Mouse (Mus musculus): ENCODE data around the gene Slc7a15.
A peak's percentile ranks its signal among the peaks of the same experiment; 100 is the strongest.
"Not testable (repeated sequence)": the region's sequence is repeated elsewhere in the genome, so short reads cannot be mapped to it uniquely, and the experiment has no call there.

The Slc7a15 gene

DNA sequence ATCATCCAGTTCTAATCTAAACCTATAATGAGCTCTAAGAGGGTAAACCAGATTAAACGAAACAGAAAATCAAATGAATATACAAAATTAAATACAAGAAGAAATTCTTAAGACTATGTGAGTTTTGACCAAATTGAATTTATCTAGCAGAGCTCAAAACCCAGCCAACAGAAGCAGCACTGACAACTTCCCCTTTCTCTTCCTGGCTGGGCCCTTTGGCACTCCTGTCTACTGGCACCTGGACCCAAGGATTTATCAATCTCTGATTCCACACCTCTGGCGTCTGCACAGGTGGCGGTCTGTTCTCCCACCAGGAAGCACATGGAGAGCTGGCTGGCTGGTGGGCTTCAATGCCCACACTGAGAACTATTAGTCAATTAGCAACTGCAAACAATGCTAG is 39.0 kb downstream of the Slc7a15 start:
- not testable (repeated sequence) for DNase-seq (ENCODE audit: low read depth)

- no peak for DNase-seq (ENCODE audit: low read depth)
These were observed 42.7 kb downstream of the Slc7a15 start for GRCm38 (mm10) chr12:8556189-8556588.

DNA sequence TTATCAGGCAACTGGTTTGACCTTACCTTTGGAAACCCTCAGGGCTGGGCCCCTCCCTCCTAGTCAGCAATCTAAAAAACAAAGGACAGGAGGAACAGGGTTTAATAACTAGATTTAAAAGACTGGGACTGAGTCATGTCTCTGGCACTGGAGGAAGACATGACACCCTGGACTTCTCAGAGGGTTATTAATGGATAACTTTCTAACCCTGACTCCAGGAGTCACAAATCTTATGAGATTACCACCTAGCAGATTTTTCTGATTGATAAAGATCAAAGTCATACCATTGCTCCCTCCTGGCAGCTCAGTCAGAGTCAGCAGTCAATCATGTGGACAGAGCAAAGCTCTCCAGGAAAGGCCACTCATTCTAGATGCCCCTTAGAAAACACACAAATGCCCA is 43.4 kb downstream of the Slc7a15 start:
- DNase-seq (ENCODE audit: low read depth), result no peak

DNA sequence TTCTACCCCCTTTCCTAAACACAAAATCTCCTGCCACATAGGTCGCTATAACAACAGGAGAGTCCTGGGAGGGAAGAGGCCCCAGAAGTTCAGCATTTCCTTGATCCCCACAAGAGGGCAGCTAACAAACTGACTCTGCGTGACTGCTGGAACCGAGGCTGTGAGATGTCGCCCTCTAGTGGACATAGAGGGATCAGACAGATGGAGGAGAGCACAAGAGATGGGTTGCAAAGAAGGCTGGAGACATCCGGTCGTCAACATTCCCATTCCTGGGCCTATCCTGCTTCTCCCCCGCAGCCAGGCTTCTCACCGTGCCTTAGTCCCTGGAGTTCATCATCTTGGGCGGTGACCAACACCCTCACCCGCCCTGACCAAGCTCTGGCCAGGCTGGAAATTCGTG is 51.5 kb downstream of the Slc7a15 start:
- peak; percentile 88 for DNase-seq (ENCODE audit: low read depth)

GRCm38 (mm10) chr12:8546801-8547200 is 52.1 kb downstream of the Slc7a15 start:
- no peak for DNase-seq (ENCODE audit: low read depth)

DNA sequence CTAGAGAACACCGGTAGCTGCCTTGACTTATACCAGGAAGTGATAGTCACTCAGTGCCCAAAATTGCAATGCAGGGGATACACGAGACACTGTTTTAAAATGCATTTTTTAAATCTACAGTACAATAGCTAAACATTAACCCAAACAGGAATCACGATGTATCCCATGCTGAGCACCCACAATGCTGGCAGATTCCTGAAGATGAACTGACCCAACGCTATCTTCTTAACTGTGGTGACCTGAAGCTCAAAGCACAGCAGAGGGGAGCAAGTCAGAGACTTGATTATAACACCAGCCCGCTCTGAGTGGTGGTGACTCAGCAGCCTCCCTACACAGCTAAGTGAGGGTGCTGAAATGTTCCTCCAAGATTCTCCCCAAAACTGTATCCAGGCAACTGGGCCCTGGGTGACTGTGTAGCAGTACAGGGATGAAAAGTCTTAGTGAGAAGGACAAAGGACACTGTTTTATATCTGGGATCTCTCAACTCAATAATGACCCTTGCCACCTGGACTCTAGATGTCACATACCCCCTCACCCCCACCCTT is 53.7 kb downstream of the Slc7a15 start:
- DNase-seq (ENCODE audit: low read depth), result no peak

- no peak for DNase-seq (ENCODE audit: low read depth)
These were observed 56.5 kb downstream of the Slc7a15 start for GRCm38 (mm10) chr12:8542371-8542770.

DNA sequence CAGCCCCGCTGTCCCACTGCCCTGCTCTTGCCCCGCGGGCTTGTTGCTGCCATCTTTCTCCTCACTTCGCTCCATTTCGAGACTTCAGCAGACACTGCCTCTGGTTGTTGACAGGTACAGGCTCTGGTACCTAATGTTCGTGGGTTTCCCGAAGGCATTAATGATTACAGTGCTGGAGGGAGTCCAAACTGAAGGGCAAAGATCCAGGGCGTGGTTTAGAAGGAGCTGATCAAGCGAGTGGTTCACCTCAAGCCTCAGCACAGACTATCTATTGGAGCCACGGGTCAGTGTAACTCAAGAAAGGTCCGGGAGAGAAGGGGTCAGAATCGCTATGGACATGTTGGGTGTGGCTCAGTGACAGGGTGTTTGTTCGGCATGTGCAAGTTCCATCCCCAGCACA is 59.4 kb downstream of the Slc7a15 start:
- DNase-seq (ENCODE audit: low read depth), result no peak

- DNase-seq (ENCODE audit: low read depth), result no peak
These were observed 61.6 kb downstream of the Slc7a15 start for GRCm38 (mm10) chr12:8537291-8537690.

DNA sequence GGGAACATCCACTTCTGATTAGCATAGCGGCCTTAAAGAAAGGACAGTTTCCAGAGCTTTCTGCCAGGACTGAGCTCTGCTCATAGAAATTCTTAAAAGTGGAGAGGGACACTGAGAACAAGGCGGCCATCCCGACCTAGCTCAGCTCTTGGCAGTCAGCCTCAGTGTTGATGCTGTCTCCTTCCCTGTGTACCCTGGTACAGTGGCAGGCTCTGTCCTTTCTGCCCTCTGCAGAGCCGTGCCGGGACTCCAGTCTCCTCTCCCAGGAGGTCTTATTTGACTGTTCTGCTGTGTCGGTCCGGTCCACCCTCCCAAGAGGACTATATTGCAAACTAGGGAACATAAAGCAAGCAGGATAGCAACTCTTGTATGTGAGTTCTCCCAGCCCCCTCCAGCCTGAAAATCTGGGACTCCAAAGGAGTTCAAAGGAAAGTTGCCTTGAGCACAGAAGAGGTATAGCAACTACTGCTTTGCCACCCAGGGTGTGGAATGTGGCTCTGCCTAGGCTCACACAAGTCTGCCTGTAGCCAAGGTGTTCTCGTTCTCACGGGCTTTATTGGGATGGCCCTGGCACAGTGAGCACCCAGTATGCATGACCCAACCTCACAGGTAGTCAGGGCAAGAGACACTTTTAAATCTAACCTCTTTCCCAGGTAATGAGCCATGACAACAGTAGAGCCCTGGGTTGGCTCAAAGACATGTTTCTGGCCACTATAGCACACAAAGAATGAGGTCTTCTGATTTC is 62.5 kb downstream of the Slc7a15 start:
- DNase-seq (ENCODE audit: low read depth), result no peak

DNA sequence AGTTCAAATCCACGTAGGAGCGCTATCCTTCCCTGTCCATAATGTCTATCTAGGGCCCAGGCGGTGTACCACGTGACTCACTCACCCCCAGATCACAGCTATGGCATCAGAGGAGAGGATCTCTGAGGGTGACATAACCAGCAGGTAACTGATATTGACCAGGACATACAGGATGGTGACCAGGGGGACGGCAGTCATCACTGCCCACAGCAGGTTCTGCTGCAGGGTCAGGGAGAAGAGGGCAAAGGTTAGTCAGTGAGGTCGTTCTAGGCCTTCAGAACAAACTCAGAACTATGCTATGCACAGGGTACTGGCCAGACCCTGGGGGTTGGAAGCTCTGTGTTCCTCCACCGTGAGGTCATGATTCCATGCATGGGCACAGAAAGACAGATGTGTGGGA is 63.3 kb downstream of the Slc7a15 start:
- no peak for DNase-seq (ENCODE audit: low read depth)

DNA sequence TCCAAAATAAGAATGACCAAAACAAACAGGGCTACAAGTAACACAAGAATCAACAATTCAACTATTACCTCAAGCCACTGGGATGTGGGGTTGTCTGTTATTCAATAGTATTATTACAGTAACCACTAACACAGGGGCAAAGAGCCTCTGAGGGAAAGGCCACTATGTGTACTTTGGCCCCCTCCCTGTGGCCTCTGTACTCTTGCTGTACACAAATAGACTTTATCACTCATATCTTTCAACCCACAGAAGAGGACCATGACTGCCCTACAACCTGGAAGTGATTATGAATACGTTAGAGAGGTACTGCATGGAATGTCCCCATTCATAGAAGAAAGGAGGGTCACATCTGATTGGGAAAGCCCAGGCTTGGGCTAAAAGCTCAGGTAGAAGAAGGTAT is 64.0 kb downstream of the Slc7a15 start:
- no peak for DNase-seq (ENCODE audit: low read depth)

DNA sequence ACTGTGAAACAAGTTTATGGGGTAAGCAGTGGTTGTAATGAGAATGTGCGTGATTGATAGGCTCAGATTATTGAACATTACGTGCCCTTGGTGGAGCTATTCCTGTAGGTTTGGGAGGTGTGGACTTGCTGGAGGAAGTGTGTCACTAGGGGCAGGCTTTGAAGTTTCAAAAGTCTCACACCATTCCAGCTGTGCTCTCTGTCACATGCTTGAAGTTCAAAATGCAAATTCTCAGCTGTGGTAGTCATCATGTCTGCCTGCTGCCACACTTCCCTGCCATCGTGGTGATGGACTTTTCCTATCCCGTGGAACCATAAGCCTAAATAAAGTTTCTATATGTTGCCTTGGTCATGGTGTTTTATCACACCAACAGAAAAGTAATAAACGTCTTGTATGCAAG is 71.1 kb downstream of the Slc7a15 start:
- no peak for DNase-seq (ENCODE audit: low read depth)

DNA sequence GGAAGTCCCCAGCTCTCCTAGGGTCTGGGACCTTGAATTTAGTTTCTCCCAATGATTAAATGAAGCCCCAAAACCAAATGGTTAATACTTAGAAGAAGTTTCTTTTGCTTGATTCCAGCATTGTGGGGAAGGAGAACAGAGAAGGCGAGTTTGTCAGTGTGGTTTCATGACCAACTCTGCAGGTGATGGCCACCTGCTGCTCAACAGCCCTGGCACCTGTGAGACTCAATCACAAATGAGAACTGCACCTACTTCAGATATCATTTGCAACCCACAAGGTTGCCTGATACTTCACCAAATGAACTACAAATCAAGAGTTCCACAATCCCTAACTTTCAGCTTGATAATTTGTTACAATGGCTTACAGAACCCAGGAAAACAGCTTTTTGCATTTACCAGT is 71.7 kb downstream of the Slc7a15 start:
- no peak for DNase-seq (ENCODE audit: low read depth)

DNA sequence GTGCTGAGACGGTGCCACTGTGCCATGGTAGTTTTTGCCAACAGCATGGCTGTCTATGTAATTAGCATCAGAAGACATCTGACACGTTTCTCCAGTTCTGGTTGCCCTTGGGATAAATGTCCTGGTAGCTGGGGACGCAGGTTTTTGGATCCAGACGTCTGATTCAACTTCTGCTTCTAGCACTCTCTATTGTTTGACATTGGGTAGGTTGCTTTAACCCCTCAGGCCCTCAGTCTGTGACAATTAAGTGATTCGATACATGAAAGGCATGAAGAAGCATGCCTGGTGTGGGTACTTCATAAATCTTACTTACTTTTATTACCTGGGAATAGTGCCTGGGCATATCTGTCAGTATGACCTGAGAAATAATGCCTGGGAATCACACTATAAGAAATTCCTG is 74.8 kb downstream of the Slc7a15 start:
- no peak for DNase-seq (ENCODE audit: low read depth)

GRCm38 (mm10) chr12:8522711-8523110 is 76.2 kb downstream of the Slc7a15 start:
- no peak for DNase-seq (ENCODE audit: low read depth)

DNA sequence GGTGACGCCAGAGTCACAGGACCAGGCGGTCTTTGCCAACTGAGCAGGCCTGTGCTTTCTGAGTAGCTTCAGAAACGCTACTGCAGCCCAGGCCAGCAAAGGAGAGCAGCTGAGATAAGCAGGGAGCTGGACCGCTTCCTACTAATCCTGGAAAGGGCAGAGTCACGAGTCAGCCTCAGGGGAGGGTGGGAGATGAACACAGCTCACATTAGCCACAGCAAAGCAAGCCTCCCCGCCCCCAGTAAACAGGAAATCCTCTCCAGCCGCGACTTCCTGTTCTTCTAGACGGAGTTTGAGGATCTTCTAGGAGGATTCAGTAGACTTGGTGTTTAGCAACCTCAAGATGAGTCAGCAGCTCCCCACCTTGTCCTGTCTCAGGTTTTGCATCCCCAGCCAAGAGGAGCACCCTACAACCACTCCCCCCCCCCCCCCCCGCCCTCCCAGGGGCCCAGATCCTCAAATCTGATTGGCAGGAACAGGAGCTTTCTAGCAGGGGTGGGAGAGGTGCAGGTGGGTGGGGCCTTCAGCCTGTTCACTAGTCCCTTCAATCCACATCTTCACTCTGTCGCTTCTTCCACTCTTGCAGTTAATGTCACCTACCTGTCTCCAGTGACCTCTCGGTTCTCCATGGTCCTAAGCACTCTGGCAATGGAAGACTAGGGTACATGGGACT is 77.4 kb downstream of the Slc7a15 start:
- DNase-seq (ENCODE audit: low read depth), result peak; percentile 87

DNA sequence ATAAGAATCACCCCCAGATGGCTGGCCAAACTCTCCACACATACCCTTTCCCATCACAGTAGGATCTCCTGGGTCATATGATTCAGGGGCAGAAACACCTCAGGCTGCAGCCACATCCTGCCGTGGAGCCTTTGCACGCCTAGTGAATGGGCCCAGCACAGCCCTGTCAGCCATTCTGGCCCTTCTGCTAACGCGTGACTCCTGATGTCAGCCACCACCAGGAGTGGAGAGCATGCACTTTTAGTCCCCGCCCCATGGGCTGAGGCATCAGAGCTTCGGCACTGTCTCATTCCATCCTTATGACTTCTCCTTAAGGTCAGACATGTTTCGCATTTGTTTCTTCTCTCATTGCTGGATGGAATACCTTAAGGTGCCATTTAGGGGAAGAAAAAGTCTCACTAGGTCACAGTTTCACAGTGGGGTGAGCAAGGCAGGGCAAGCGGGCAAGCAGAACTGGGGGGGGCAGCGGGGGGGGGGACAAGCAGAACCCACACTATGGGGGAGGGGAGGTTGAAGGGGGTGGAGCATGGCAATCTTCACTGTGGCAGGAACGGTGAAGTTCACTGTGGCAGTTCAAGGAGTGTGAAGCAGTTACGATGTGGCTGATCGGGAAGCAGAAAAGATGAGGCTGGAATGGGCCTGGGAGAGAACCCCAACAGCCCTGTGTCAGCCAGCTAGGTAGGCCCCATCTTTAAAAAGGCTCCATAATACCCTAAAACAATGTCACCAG is 79.3 kb downstream of the Slc7a15 start:
- DNase-seq (ENCODE audit: low read depth), result no peak

DNA sequence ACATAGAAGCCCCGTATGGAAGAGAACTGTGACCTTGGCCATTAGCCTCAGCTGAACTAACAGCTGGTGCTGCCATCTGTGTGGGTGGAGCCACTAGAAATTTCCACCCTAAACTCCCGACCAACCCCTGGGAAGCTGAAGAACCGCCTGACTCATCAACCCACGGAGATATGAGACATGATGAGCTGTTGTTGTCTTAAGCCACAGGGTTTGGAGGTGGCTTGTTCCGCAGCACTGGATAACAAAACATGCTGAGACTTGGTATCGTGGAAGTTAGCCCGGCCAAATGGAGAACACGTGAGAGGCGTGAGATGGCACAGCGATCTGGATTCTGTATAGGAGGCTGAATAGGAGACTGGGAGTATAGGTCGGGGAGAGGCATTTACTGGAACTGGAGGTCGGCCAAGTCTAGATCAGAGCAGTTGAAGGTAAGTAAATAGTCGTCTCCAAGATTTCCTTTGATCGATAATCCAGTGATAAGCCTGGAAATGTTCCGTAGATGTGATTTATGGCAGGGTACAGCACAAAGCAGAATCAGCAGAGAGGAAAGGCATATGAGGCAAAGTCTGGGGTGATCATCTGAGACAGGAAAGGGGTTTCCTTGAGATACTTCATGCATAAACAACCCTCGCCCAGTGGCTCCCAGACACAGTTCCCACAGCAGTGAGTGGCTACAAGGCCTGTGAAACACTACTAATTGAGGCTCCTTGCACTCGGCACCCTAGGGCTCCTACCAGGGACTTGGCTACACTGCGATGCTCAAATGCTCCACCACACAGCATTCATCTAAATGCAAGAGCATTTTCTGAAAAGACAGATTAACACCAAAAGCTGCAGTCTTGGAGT is 87.6 kb downstream of the Slc7a15 start:
- DNase-seq (ENCODE audit: low read depth), result no peak

- no peak for DNase-seq (ENCODE audit: low read depth)
These were observed 88.4 kb downstream of the Slc7a15 start for GRCm38 (mm10) chr12:8510317-8510988.

- DNase-seq (ENCODE audit: low read depth), result no peak
These were observed 89.2 kb downstream of the Slc7a15 start for GRCm38 (mm10) chr12:8509693-8510092.
